Mouse (Mus musculus) intestine, embryonic 14.5 days (tissue): ENCODE measurements around the gene Stradb. TPM values are rescaled to one million over a fixed set of nuclear protein-coding genes. Genes with fewer than 3 reads are reported as not detected.
A peak's percentile ranks its signal among the peaks of the same experiment; 100 is the strongest.

ENCODE experiments used
- ATAC-seq: fragments of 200-750 bp; cut with Nextera tagmentation; replicated peaks from 2 replicates; pipeline ENCODE4 v1.8.0; 2017; ENCODE audit warnings: low read depth, moderate number of reproducible peaks, moderate TSS enrichment, moderate library complexity; ENCODE audit not compliant: low FRiP score, low TSS enrichment
- DNase-seq: peaks from one replicate; pipeline ENCODE4 v3.0.0-alpha.2; 2018; ENCODE audit warnings: low spot score
- H3K27ac ChIP-seq: fragments of 300-500 bp; sonication (generic); 2 replicates; pipeline ENCODE4 v1.5.1; 2014; ENCODE audit warnings: low read depth, mild to moderate bottlenecking, control low read depth
- H3K27me3 ChIP-seq: fragments of 300-500 bp; sonication (generic); replicated peaks from 2 replicates; pipeline ENCODE4 v1.6.1; 2014; ENCODE audit warnings: low read length, control low read depth; ENCODE audit not compliant: control insufficient read depth, insufficient read depth
- H3K36me3 ChIP-seq: fragments of 300-500 bp; sonication (generic); 2 replicates; pipeline ENCODE4 v1.6.1; 2014; ENCODE audit warnings: low read length, control low read depth; ENCODE audit not compliant: control insufficient read depth, insufficient read depth
- H3K4me1 ChIP-seq: fragments of 300-500 bp; sonication (generic); replicated peaks from 2 replicates; pipeline ENCODE4 v1.6.1; 2014; ENCODE audit warnings: low read length, control low read depth, mixed read lengths; ENCODE audit not compliant: control insufficient read depth, insufficient read depth
- H3K4me2 ChIP-seq: fragments of 300-500 bp; sonication (generic); 2 replicates; pipeline ENCODE4 v1.6.1; 2014; ENCODE audit warnings: low read length
- H3K4me3 ChIP-seq: fragments of 300-500 bp; sonication (generic); 2 replicates; pipeline ENCODE4 v1.5.1; 2014; ENCODE audit warnings: low read depth, low read length, control low read depth, mixed read lengths
- H3K9ac ChIP-seq: fragments of 300-500 bp; sonication (generic); 2 replicates; pipeline ENCODE4 v1.6.1; 2014; ENCODE audit warnings: mild to moderate bottlenecking, low read length
- H3K9me3 ChIP-seq: fragments of 300-500 bp; sonication (generic); 2 replicates; pipeline ENCODE4 v1.6.1; 2016; ENCODE audit warnings: low read length, control low read depth; ENCODE audit not compliant: control insufficient read depth
- WGBS: fragments of 180-500 bp; shearing (Covaris S2); extraction: QIAGEN DNeasy Blood & Tissue Kit; methylation state at CpG from one replicate; pipeline ENCODE4 v1.1.7; 2014; 5-methylcytosine and 5-hydroxymethylcytosine counted together
- polyA plus RNA-seq: library from polyadenylated mRNA; unstranded; fragments of >200 nt; fragmentation: Nextera tagmentation; extraction: Ambion mirVana; gene quantifications from 2 replicates; pipeline ENCODE4 v1.2.1, GENCODE M21; 2014

Stradb gene
- polyA plus RNA-seq, 1 experiment from 2014 or later: 26.4 TPM

DNA sequence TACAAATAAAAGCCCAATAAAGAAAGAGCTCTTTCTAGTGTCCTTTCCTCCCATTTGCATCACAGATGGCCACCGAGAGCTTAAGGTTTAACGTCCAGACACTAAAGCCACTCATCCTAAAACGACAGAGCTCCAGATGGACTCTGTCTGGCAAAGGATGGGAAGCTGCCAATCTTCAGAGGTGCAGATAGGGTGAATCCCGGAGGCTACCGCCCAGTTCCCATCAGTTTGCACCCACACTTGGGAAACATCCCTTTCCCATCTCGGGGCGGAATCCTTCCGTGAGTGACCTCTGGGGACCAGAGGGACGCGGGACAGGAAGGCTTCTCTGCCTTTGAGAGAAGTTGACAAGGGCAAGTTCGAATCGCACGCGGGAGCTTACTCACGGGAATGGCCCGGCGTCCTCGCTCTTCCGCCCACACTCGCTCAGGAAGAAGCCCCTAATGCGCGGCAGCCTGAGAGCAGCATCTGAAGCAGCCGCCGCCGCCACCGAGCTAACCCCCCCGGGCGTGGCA is 414 bp upstream of the Stradb start:
- H3K4me2 ChIP-seq: peak overlapping the region; percentile 61
- H3K27me3 ChIP-seq: no peaks in the 10 kb centered on the region
- no peaks in the 10 kb centered on the region for H3K9me3 ChIP-seq
- ATAC-seq (no peak; the same call in 1 of the 2 replicates), DNase-seq (no peak)
- WGBS: under 1% methylated on average over 28 of the region's 28 CpGs
- H3K4me1 ChIP-seq: peaks cover 19% of the 10 kb centered on the region
- peak overlapping the region; percentile 69 for H3K27ac ChIP-seq
- H3K9ac ChIP-seq: peak overlapping the region; percentile 87
- H3K4me3 ChIP-seq: peak overlapping the region; percentile 65
- peaks cover 4% of the 10 kb centered on the region; the same call in 1 of the 2 replicates for H3K36me3 ChIP-seq

DNA sequence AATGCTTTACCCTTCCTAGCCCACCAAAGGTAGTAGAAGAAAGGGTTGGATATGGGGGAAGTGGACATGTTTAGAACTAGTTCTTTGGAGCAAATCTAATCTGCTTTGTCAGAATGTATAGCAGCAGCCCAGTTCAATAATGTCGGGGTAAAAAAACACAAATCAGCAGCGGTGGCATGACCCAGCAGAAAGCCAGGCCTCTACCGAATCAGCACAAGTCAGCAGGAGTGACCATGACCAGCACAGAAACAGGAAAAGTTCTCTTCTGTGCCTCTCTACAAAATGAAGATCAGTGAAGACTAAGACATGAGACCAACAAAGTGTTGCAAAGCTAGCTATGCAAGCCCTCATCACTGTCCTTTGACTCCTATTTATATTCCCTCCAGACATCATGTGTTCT is 9.0 kb downstream of the Stradb start:
- 86% methylated on average over 3 of the region's 3 CpGs for WGBS
- Histone ChIP-seq H3K9me3 (no peaks in the 10 kb centered on the region), H3K4me1 (no peaks in the 10 kb centered on the region), H3K36me3 (peaks cover 45% of the 10 kb centered on the region), H3K9ac (no peak overlapping the region), H3K27me3 (no peaks in the 10 kb centered on the region), H3K27ac (no peak overlapping the region), H3K4me3 (no peak overlapping the region), H3K4me2 (no peak overlapping the region)
- ATAC-seq: no peak
- no peak for DNase-seq

DNA sequence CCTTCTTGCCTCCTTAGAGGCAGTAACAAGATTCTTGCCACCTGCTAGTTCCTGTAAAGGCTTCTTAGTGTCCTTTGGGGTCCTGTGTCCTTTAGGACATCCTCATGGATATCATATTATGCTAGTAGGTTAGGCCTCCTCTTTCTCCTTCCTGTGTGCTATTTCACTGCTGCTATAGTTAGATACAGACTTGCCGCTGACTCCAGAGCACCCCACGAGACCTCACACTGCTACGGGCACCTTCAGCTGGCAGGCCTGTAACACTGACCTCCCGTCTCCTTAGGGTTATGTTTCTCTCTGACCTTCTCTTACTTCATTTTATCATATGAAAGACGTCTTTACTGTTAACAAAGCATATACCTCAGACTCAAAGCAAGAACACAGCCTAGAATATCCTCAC is 11.3 kb downstream of the Stradb start:
- ATAC-seq: no peak
- Histone ChIP-seq H3K4me2 (no peak overlapping the region), H3K4me3 (no peak overlapping the region), H3K9me3 (no peaks in the 10 kb centered on the region), H3K27me3 (no peaks in the 10 kb centered on the region), H3K36me3 (peaks cover 51% of the 10 kb centered on the region), H3K4me1 (no peaks in the 10 kb centered on the region), H3K27ac (no peak overlapping the region), H3K9ac (no peak overlapping the region)
- DNase-seq: no peak
- 82% methylated on average over 5 of the region's 5 CpGs for WGBS

DNA sequence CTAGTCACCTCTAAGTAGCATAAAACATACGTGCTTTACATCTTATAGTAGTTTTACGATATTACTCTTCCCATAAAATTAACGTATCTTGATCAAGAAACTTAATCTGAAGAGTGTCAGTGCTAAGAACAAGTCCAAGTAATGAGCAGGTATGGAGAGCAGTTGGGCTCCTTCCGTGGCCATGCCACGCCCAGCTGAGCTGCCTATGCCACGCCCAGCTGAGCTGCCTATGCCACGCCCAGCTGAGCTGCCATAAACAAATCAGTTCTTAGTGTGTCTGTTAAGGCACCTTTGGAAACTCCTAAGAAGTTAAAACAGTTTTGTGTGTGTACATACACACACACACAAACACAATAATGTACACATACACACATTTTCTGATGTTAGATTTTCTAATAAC is 19.8 kb downstream of the Stradb start:
- Histone ChIP-seq H3K4me2 (no peak overlapping the region), H3K9me3 (no peaks in the 10 kb centered on the region), H3K9ac (no peak overlapping the region), H3K4me3 (no peak overlapping the region), H3K27ac (no peak overlapping the region), H3K36me3 (peaks cover 63% of the 10 kb centered on the region), H3K4me1 (no peaks in the 10 kb centered on the region), H3K27me3 (no peaks in the 10 kb centered on the region)
- WGBS: 83% methylated on average over 7 of the region's 7 CpGs
- no peak for ATAC-seq
- no peak for DNase-seq

DNA sequence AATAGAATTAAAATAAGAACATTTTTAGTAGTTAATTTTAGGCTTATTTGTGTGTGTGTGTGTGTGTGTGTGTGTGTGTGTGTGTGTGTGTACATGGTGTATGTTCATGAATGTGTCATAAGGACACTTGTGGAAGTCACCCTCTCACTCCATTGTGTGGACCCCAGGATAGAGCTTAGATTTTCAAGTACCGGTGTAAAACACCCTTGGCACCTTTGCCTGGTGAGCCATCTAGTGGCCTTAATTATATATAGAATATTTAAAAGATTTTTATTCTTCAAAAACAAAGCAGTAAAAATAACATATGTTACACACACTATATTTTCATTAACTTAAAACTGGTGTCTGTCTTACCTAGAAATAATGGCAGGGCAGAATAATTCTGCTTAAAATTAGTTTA is 20.4 kb downstream of the Stradb start:
- Histone ChIP-seq H3K9me3 (no peaks in the 10 kb centered on the region), H3K36me3 (peaks cover 58% of the 10 kb centered on the region), H3K4me2 (no peak overlapping the region), H3K4me1 (no peaks in the 10 kb centered on the region), H3K4me3 (no peak overlapping the region), H3K27me3 (no peaks in the 10 kb centered on the region), H3K27ac (no peak overlapping the region), H3K9ac (no peak overlapping the region)
- 39% methylated on average over 1 of the region's 1 CpGs for WGBS
- DNase-seq: no peak
- no peak for ATAC-seq

DNA sequence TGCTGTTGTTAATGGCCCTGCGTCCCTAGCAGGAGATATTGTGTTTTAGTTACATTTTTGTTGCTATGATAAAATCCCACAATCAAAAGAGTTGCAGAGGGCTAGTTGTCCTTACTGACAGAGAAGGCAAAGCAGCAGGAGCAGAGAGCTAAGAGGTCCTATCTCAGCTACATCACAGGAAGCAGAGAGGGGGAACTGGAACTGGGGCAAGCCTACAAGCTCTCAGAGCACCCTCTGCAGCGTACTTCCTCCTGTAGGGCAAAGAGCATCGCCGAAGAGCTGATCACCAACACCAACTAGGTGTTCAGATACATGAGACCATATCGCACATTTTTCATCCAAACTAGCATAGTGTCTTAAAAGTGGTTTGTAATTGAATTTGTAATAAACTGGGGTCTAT is 22.0 kb downstream of the Stradb start:
- no peak overlapping the region for H3K9ac ChIP-seq
- H3K4me1 ChIP-seq: no peaks in the 10 kb centered on the region
- no peak for ATAC-seq
- peaks cover 49% of the 10 kb centered on the region for H3K36me3 ChIP-seq
- no peak overlapping the region for H3K4me2 ChIP-seq
- H3K27me3 ChIP-seq: no peaks in the 10 kb centered on the region
- WGBS: 92% methylated on average over 5 of the region's 5 CpGs
- H3K27ac ChIP-seq: no peak overlapping the region
- H3K4me3 ChIP-seq: no peak overlapping the region
- H3K9me3 ChIP-seq: no peaks in the 10 kb centered on the region
- no peak for DNase-seq

DNA sequence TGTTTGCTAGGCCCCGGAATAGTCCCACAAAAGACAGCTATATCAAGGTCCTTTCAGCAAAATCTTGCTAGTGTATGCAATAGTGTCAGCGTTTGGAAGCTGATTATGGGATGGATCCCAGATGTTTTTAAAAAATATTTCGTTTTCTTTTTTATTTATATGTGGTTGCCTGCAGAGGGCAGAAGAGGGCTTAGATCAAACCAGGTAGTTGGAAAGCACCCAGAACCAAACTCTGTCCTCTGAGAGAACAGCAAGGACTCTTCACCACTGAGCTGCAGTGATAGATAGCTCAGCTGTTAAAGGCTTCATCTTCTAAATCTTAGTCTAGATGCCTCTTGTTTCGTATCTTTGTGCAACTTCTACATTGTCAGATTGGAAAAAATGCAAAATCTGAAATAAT is 35.9 kb downstream of the Stradb start:
- DNase-seq (no peak), ATAC-seq (no peak)
- Histone ChIP-seq H3K36me3 (no peaks in the 10 kb centered on the region), H3K27ac (no peak overlapping the region), H3K27me3 (no peaks in the 10 kb centered on the region), H3K4me1 (no peaks in the 10 kb centered on the region), H3K4me2 (no peak overlapping the region), H3K4me3 (no peak overlapping the region), H3K9ac (no peak overlapping the region), H3K9me3 (no peaks in the 10 kb centered on the region)
- WGBS: 31% methylated on average over 4 of the region's 4 CpGs

DNA sequence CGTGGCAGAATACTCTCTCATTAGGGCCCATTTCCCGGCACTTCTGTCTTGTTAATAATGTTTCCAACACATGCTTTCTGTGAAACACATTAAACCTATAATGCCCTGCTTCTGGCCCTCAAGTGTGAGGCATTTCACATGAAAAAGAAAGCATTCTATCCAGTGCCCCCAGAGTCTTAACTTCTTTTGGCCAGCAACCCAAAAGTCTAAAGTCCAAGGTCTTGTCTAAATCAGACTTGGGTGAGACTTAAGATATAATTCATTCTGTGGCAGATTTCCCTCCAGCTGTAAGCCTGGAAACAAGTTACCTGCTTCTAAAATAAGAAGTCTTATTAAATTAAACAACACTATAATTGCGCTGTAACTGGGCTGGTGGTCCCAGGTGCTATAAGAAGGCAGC is 48.2 kb downstream of the Stradb start:
- no peak overlapping the region for H3K9ac ChIP-seq
- no peaks in the 10 kb centered on the region for H3K9me3 ChIP-seq
- H3K36me3 ChIP-seq: no peaks in the 10 kb centered on the region
- no peak overlapping the region for H3K4me3 ChIP-seq
- H3K4me1 ChIP-seq: no peaks in the 10 kb centered on the region
- no peaks in the 10 kb centered on the region for H3K27me3 ChIP-seq
- WGBS: 71% methylated on average over 3 of the region's 3 CpGs
- H3K27ac ChIP-seq: no peak overlapping the region
- DNase-seq: no peak
- no peak overlapping the region for H3K4me2 ChIP-seq
- no peak for ATAC-seq

DNA sequence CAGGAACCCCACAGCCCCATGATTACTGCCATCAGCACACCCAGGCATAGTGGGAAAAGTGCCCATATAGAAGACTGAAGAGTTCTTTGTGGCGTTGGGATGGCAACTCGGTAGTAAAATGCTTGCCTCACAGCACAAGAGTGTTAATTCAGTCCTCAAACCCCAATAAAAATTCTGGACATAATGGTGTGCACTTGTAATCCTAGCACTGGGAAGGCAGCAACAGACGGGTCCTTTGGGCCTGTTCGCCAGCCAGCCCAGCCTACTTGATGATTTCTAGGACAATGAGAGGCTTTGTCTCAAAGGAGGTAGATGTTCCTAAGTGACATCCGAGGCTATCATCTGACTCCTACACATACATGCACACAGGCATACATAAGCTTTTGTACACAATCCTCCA is 64.4 kb downstream of the Stradb start:
- no peak overlapping the region for H3K27ac ChIP-seq
- H3K27me3 ChIP-seq: no peaks in the 10 kb centered on the region
- ATAC-seq (no peak), DNase-seq (no peak)
- H3K4me2 ChIP-seq: no peak overlapping the region
- no peaks in the 10 kb centered on the region for H3K9me3 ChIP-seq
- no peak overlapping the region for H3K4me3 ChIP-seq
- 78% methylated on average over 5 of the region's 5 CpGs for WGBS
- no peak overlapping the region for H3K9ac ChIP-seq
- H3K4me1 ChIP-seq: no peaks in the 10 kb centered on the region
- no peaks in the 10 kb centered on the region for H3K36me3 ChIP-seq
